Mouse (Mus musculus): ENCODE measurements around the gene Mymx. TPM values are rescaled to one million over a fixed set of nuclear protein-coding genes. Genes with fewer than 3 reads are reported as not detected.
A peak's percentile ranks its signal among the peaks of the same experiment; 100 is the strongest.

The Mymx gene
- polyA plus RNA-seq, 1 experiment from 2014 or later, result not detected

GRCm38 (mm10) chr17:45575123-45575897, 26.6 kb downstream of the Mymx start:
- H3K4me1 ChIP-seq, result peaks cover 25% of the 10 kb centered on the region
- no peaks in the 10 kb centered on the region for H3K27me3 ChIP-seq
- no peak overlapping the region for H3K4me3 ChIP-seq
- 94% methylated on average over 8 of the region's 8 CpGs for WGBS
- peak overlapping the region; percentile 99; the same call in 1 of the 2 replicates for H3K9ac ChIP-seq (replicated peaks)
- no peak overlapping the region for H3K4me2 ChIP-seq (replicated peaks)
- peaks cover 15% of the 10 kb centered on the region for H3K36me3 ChIP-seq
- H3K9me3 ChIP-seq, result no peaks in the 10 kb centered on the region
- no peak for ATAC-seq (ENCODE audit: low FRiP score, low read depth)
- peak overlapping the region; percentile 95; the same call in 1 of the 2 replicates for H3K27ac ChIP-seq (replicated peaks)

- peaks cover 25% of the 10 kb centered on the region for H3K36me3 ChIP-seq
- H3K27me3 ChIP-seq, result no peaks in the 10 kb centered on the region
- peaks cover 25% of the 10 kb centered on the region for H3K4me1 ChIP-seq
- no peaks in the 10 kb centered on the region for H3K9me3 ChIP-seq
- peak overlapping the region; percentile 78 for H3K4me2 ChIP-seq (replicated peaks)
- H3K4me3 ChIP-seq, result peak overlapping the region; percentile 99
- peak overlapping the region; percentile 99 for H3K9ac ChIP-seq (replicated peaks)
- ATAC-seq (ENCODE audit: low FRiP score, low read depth), result peak; percentile 44
- WGBS, result 5% methylated on average over 17 of the region's 17 CpGs
- H3K27ac ChIP-seq (replicated peaks), result peak overlapping the region; percentile 95
These were observed 27.7 kb downstream of the Mymx start for GRCm38 (mm10) chr17:45574129-45574761.

GRCm38 (mm10) chr17:45573780-45574123, 28.1 kb downstream of the Mymx start:
- Histone ChIP-seq H3K4me3 (peak overlapping the region; percentile 99), H3K4me2 (replicated peaks) (peak overlapping the region; percentile 78), H3K9ac (replicated peaks) (peak overlapping the region; percentile 99), H3K27me3 (no peaks in the 10 kb centered on the region), H3K36me3 (peaks cover 30% of the 10 kb centered on the region), H3K27ac (replicated peaks) (peak overlapping the region; percentile 95), H3K9me3 (no peaks in the 10 kb centered on the region), H3K4me1 (peaks cover 29% of the 10 kb centered on the region)
- WGBS, result 0% methylated on average over 18 of the region's 18 CpGs
- ATAC-seq (ENCODE audit: low FRiP score, low read depth), result peak; percentile 59

- peak within 1 kb of the TSS; percentile 99 for H3K4me3 ChIP-seq
- H3K4me2 ChIP-seq (replicated peaks), result peak within 1 kb of the TSS; percentile 78
- peak; percentile 86 for ATAC-seq (ENCODE audit: low FRiP score, low read depth)
- H3K27ac ChIP-seq (replicated peaks), result peak within 1 kb of the TSS; percentile 95
- H3K9me3 ChIP-seq, result no peaks in the 10 kb centered on the region
- WGBS, result under 1% methylated on average over 41 of the region's 41 CpGs
- H3K27me3 ChIP-seq, result no peaks in the 10 kb centered on the region
- H3K9ac ChIP-seq (replicated peaks), result peak within 1 kb of the TSS; percentile 99
- H3K4me1 ChIP-seq, result peaks cover 34% of the 10 kb centered on the region
- H3K36me3 ChIP-seq, result peaks cover 36% of the 10 kb centered on the region
These were observed 28.7 kb downstream of the Mymx start, which contains the start of gene Hsp90ab1 for GRCm38 (mm10) chr17:45573087-45573779. Gene Hsp90ab1, minus strand, starts transcription at chr17:45573271.

- no peaks in the 10 kb centered on the region for H3K27me3 ChIP-seq
- no peaks in the 10 kb centered on the region for H3K9me3 ChIP-seq
- peak overlapping the region; percentile 95 for H3K27ac ChIP-seq (replicated peaks)
- H3K4me2 ChIP-seq (replicated peaks), result peak overlapping the region; percentile 78
- H3K4me3 ChIP-seq, result peak overlapping the region; percentile 99
- H3K4me1 ChIP-seq, result peaks cover 34% of the 10 kb centered on the region
- ATAC-seq (ENCODE audit: low FRiP score, low read depth), result peak; percentile 61
- H3K9ac ChIP-seq (replicated peaks), result peak overlapping the region; percentile 99
- H3K36me3 ChIP-seq, result peaks cover 44% of the 10 kb centered on the region
- under 1% methylated on average over 57 of the region's 57 CpGs for WGBS
These were observed 29.5 kb downstream of the Mymx start for GRCm38 (mm10) chr17:45572103-45573086.

GRCm38 (mm10) chr17:45569999-45570398, 31.9 kb downstream of the Mymx start:
- Histone ChIP-seq H3K27me3 (no peaks in the 10 kb centered on the region), H3K4me3 (no peak overlapping the region), H3K4me1 (peaks cover 44% of the 10 kb centered on the region), H3K36me3 (peaks cover 62% of the 10 kb centered on the region), H3K9me3 (no peaks in the 10 kb centered on the region), H3K9ac (replicated peaks) (no peak overlapping the region), H3K27ac (replicated peaks) (no peak overlapping the region), H3K4me2 (replicated peaks) (no peak overlapping the region)
- WGBS, result 80% methylated on average over 4 of the region's 4 CpGs
- ATAC-seq (ENCODE audit: low FRiP score, low read depth), result no peak

GRCm38 (mm10) chr17:45568990-45569389, 32.9 kb downstream of the Mymx start:
- Histone ChIP-seq H3K4me2 (replicated peaks) (no peak overlapping the region), H3K27ac (replicated peaks) (0 out of 2 replicates have a peak overlapping the region, but pooled peaks have one; percentile 15), H3K4me3 (no peak overlapping the region), H3K4me1 (peaks cover 42% of the 10 kb centered on the region), H3K9ac (replicated peaks) (no peak overlapping the region), H3K9me3 (no peaks in the 10 kb centered on the region), H3K36me3 (peaks cover 62% of the 10 kb centered on the region), H3K27me3 (no peaks in the 10 kb centered on the region)
- 88% methylated on average over 12 of the region's 12 CpGs for WGBS
- no peak for ATAC-seq (ENCODE audit: low FRiP score, low read depth)

- ATAC-seq (ENCODE audit: low FRiP score, low read depth), result no peak
- peaks cover 41% of the 10 kb centered on the region for H3K4me1 ChIP-seq
- H3K27me3 ChIP-seq, result no peaks in the 10 kb centered on the region
- 30% methylated on average over 4 of the region's 4 CpGs for WGBS
- H3K36me3 ChIP-seq, result peaks cover 62% of the 10 kb centered on the region
- H3K4me3 ChIP-seq, result no peak overlapping the region
- H3K4me2 ChIP-seq (replicated peaks), result no peak overlapping the region
- no peaks in the 10 kb centered on the region for H3K9me3 ChIP-seq
- H3K27ac ChIP-seq (replicated peaks), result peak overlapping the region; percentile 64
- H3K9ac ChIP-seq (replicated peaks), result no peak overlapping the region
These were observed 34.7 kb downstream of the Mymx start for GRCm38 (mm10) chr17:45567162-45567601.

- H3K9ac ChIP-seq (replicated peaks), result no peak overlapping the region
- no peaks in the 10 kb centered on the region for H3K27me3 ChIP-seq
- 73% methylated on average over 18 of the region's 18 CpGs for WGBS
- H3K4me1 ChIP-seq, result peaks cover 37% of the 10 kb centered on the region
- no peak overlapping the region for H3K4me2 ChIP-seq (replicated peaks)
- H3K4me3 ChIP-seq, result no peak overlapping the region; the same call in 1 of the 2 replicates
- H3K9me3 ChIP-seq, result no peaks in the 10 kb centered on the region
- H3K36me3 ChIP-seq, result peaks cover 60% of the 10 kb centered on the region
- peak overlapping the region; percentile 64 for H3K27ac ChIP-seq (replicated peaks)
- ATAC-seq (ENCODE audit: low FRiP score, low read depth), result no peak
These were observed 35.3 kb downstream of the Mymx start for GRCm38 (mm10) chr17:45566360-45567161.

- Histone ChIP-seq H3K4me1 (peaks cover 32% of the 10 kb centered on the region), H3K9me3 (no peaks in the 10 kb centered on the region), H3K4me2 (replicated peaks) (no peak overlapping the region), H3K36me3 (peaks cover 55% of the 10 kb centered on the region), H3K27ac (replicated peaks) (0 out of 2 replicates have a peak overlapping the region, but pooled peaks have one; percentile 15), H3K27me3 (no peaks in the 10 kb centered on the region), H3K9ac (replicated peaks) (no peak overlapping the region), H3K4me3 (no peak overlapping the region)
- ATAC-seq (ENCODE audit: low FRiP score, low read depth), result no peak
- 95% methylated on average over 1 of the region's 1 CpGs for WGBS
These were observed 35.9 kb downstream of the Mymx start for GRCm38 (mm10) chr17:45566031-45566359.

Measured in midbrain, embryonic 12.5 days (tissue).